Mouse (Mus musculus) midbrain, embryonic 11.5 days (tissue): Measurements from ENCODE around the gene Gpr183. TPM values are rescaled to one million over a fixed set of nuclear protein-coding genes. Genes with fewer than 3 reads are reported as not detected.

ENCODE experiments used
- ATAC-seq: fragments of 200-750 bp; cut with Nextera tagmentation; 2 replicates; pipeline ENCODE4 v1.8.0; 2017; ENCODE audit warnings: moderate TSS enrichment, moderate library complexity; ENCODE audit not compliant: low FRiP score
- DNase-seq: peaks from one replicate; pipeline ENCODE4 v3.0.0; 2015; ENCODE audit warnings: low spot score; ENCODE audit errors: missing footprints
- H3K27ac ChIP-seq: fragments of 300-500 bp; sonication (generic); 2 replicates; pipeline ENCODE4 v1.5.1; 2014; ENCODE audit warnings: low read depth, low read length
- H3K27me3 ChIP-seq: fragments of 300-500 bp; sonication (generic); 2 replicates; pipeline ENCODE4 v1.6.1; 2014; ENCODE audit warnings: mild to moderate bottlenecking, low read length, moderate library complexity, mixed read lengths; ENCODE audit not compliant: control insufficient read depth, insufficient read depth
- H3K36me3 ChIP-seq: fragments of 300-500 bp; sonication (generic); 2 replicates; pipeline ENCODE4 v1.6.1; 2014; ENCODE audit warnings: mild to moderate bottlenecking, low read length, moderate library complexity, mixed read lengths; ENCODE audit not compliant: control insufficient read depth, insufficient read depth
- H3K4me1 ChIP-seq: fragments of 300-500 bp; sonication (generic); 2 replicates; pipeline ENCODE4 v1.6.1; 2014; ENCODE audit warnings: low read length; ENCODE audit not compliant: control insufficient read depth, insufficient read depth
- H3K4me2 ChIP-seq: fragments of 300-500 bp; sonication (generic); 2 replicates; pipeline ENCODE4 v1.6.1; 2014; ENCODE audit warnings: mild to moderate bottlenecking, moderate library complexity
- H3K4me3 ChIP-seq: fragments of 300-500 bp; sonication (generic); 2 replicates; pipeline ENCODE4 v1.5.1; 2014; ENCODE audit warnings: low read depth, low read length
- H3K9ac ChIP-seq: fragments of 300-500 bp; sonication (generic); 2 replicates; pipeline ENCODE4 v1.6.1; 2014; ENCODE audit warnings: low read length
- H3K9me3 ChIP-seq: fragments of 300-500 bp; sonication (generic); 2 replicates; pipeline ENCODE4 v1.6.1; 2016; ENCODE audit warnings: low read length; ENCODE audit not compliant: control insufficient read depth
- WGBS: fragments of 180-500 bp; shearing (Covaris S2); extraction: QIAGEN DNeasy Blood & Tissue Kit; methylation state at CpG from one replicate; pipeline ENCODE4 v1.1.7; 2014; 5-methylcytosine and 5-hydroxymethylcytosine counted together
- polyA plus RNA-seq: library from polyadenylated mRNA; unstranded; fragments of >200 nt; fragmentation: Nextera tagmentation; extraction: Ambion mirVana; gene quantifications from 2 replicates; pipeline ENCODE4 v1.2.1, GENCODE M21; 2014

Gene Gpr183
- polyA plus RNA-seq, 1 experiment from 2014 or later = 1.6 TPM

- Histone ChIP-seq H3K9ac (no peak overlapping the region), H3K4me1 (no peaks in the 10 kb centered on the region), H3K27ac (no peak overlapping the region), H3K9me3 (no peaks in the 10 kb centered on the region), H3K27me3 (no peaks in the 10 kb centered on the region), H3K36me3 (0 out of 2 replicates have a peak, but pooled peaks cover 3% of the 10 kb centered on the region), H3K4me3 (no peak overlapping the region), H3K4me2 (no peak overlapping the region)
- WGBS = 90% methylated on average over 11 of the region's 11 CpGs
- DNase-seq = no peak
- ATAC-seq = no peak
These were observed 57.9 kb downstream of the Gpr183 start for GRCm38 (mm10) chr14:121906992-121907681.

GRCm38 (mm10) chr14:121906341-121906991 is 58.5 kb downstream of the Gpr183 start:
- 0 out of 2 replicates have a peak, but pooled peaks cover 3% of the 10 kb centered on the region for H3K36me3 ChIP-seq
- WGBS = 90% methylated on average over 8 of the region's 8 CpGs
- H3K4me2 ChIP-seq = no peak overlapping the region
- H3K27me3 ChIP-seq = no peaks in the 10 kb centered on the region
- no peak overlapping the region for H3K27ac ChIP-seq
- DNase-seq = no peak
- no peak for ATAC-seq
- H3K4me1 ChIP-seq = no peaks in the 10 kb centered on the region
- no peaks in the 10 kb centered on the region for H3K9me3 ChIP-seq
- no peak overlapping the region for H3K9ac ChIP-seq
- H3K4me3 ChIP-seq = no peak overlapping the region

- Histone ChIP-seq H3K9ac (no peak overlapping the region), H3K27me3 (no peaks in the 10 kb centered on the region), H3K36me3 (0 out of 2 replicates have a peak, but pooled peaks cover 3% of the 10 kb centered on the region), H3K4me3 (no peak overlapping the region), H3K9me3 (no peaks in the 10 kb centered on the region), H3K4me2 (no peak overlapping the region), H3K4me1 (no peaks in the 10 kb centered on the region), H3K27ac (no peak overlapping the region)
- DNase-seq (peak; percentile 21), ATAC-seq (no peak)
- whole genome bisulfite sequencing = 71% methylated on average over 3 of the region's 3 CpGs
These were observed 60.2 kb downstream of the Gpr183 start for GRCm38 (mm10) chr14:121904754-121905153.

- Histone ChIP-seq H3K4me3 (no peak overlapping the region), H3K9me3 (no peaks in the 10 kb centered on the region), H3K4me2 (no peak overlapping the region), H3K4me1 (no peaks in the 10 kb centered on the region), H3K27me3 (no peaks in the 10 kb centered on the region), H3K27ac (no peak overlapping the region), H3K9ac (no peak overlapping the region), H3K36me3 (0 out of 2 replicates have a peak, but pooled peaks cover 3% of the 10 kb centered on the region)
- 94% methylated on average over 7 of the region's 7 CpGs for WGBS
- ATAC-seq (no peak), DNase-seq (no peak)
These were observed 61.6 kb downstream of the Gpr183 start for GRCm38 (mm10) chr14:121903381-121903876.

Other genes with a start within 250 kb of the Gpr183 start
- 4.1 and 4.2 TPM in 2 replicates for gene Dock9, start 167.4 kb downstream of the Gpr183 start, polyA plus RNA-seq
- 64.0 and 67.7 TPM in 2 replicates for gene Ubac2, start 86.6 kb downstream of the Gpr183 start, polyA plus RNA-seq
- gene Gpr18, start 49.4 kb downstream of the Gpr183 start, polyA plus RNA-seq = 0.15 and 0.25 TPM in 2 replicates
- gene Timm8a2, start 69.5 kb upstream of the Gpr183 start, polyA plus RNA-seq = 0.18 TPM in 1 of 2 replicates, not detected in the other
- 135 and 153 TPM in 2 replicates for gene Tm9sf2, start 141.8 kb upstream of the Gpr183 start, polyA plus RNA-seq
- gene Clybl, start 216.5 kb upstream of the Gpr183 start, polyA plus RNA-seq = 27.6 and 31.5 TPM in 2 replicates